Mouse (Mus musculus) C2C12 (cell line): ENCODE measurements at regions not wholly inside any gene's neighbourhood (a gene's known extent, or its start where the extent isn't known, plus 50 kb on each side); places are given as distances from the start of the nearest gene placed in this dataset.

ENCODE experiments used
- CTCF ChIP-seq: IDR thresholded peaks from one replicate; pipeline ENCODE4 v1.5.1; 2011; ENCODE audit not compliant: control insufficient read depth, insufficient read depth, insufficient read length
- USF1 ChIP-seq: IDR thresholded peaks from one replicate; pipeline ENCODE4 v1.6.1; 2011; ENCODE audit warnings: low read depth, mild to moderate bottlenecking, control low read depth, moderate library complexity

- TF ChIP-seq CTCF (no peak), USF1 (no peak)
Measured at GRCm38 (mm10) chr8:44512876-44513275, 422.4 kb upstream of the Fat1 start.
